10 mouse cellular contexts compared by ENCODE assay signal in genomic region chr7:75528751-75529150, GRCm38 (mm10).
"Had no signal": no experiment of that assay in that cellular context is flagged by ENCODE, and none has a peak within 500 bp of the region (broad histone marks: within the 10 kb centered on the region; RNA-seq: fewer than 3 reads in every experiment).

No protein-coding gene starts in this region.

- H3K27me3 ChIP-seq: liver, embryonic 13.5 days; midbrain, embryonic 13.5 days; stomach, embryonic 15.5 days had no signal

- H3K9ac ChIP-seq: liver, embryonic 13.5 days; liver, postnatal 0 days; midbrain, embryonic 13.5 days; stomach, embryonic 15.5 days had no signal

- H3K4me3 ChIP-seq: left cerebral cortex, adult 2 months; limb, embryonic 10.5 days; liver, embryonic 13.5 days; midbrain, embryonic 13.5 days; stomach, embryonic 15.5 days had no signal

- DNase-seq: liver, embryonic 13.5 days; liver, postnatal 0 days; right cerebral cortex, postnatal 14 days; thymus, adult 2 months; thymus, postnatal 25 days had no signal

- H3K4me1 ChIP-seq: midbrain, embryonic 13.5 days had no signal

- H3K4me2 ChIP-seq: liver, embryonic 13.5 days; midbrain, embryonic 13.5 days; stomach, embryonic 15.5 days had no signal

- ATAC-seq: intestine, embryonic 16.5 days; liver, postnatal 0 days; midbrain, embryonic 13.5 days had no signal

- H3K9me3 ChIP-seq: limb, embryonic 10.5 days; liver, embryonic 13.5 days; midbrain, embryonic 13.5 days; stomach, embryonic 15.5 days had no signal

- H3K27ac ChIP-seq: left cerebral cortex, adult 2 months; limb, embryonic 10.5 days; liver, embryonic 13.5 days; midbrain, embryonic 13.5 days; stomach, embryonic 15.5 days had no signal

- H3K36me3 ChIP-seq: limb, embryonic 10.5 days; liver, embryonic 13.5 days; midbrain, embryonic 13.5 days; stomach, embryonic 15.5 days had no signal
